Mouse (Mus musculus) MEL (cell line): Measurements from ENCODE around the gene Ap1b1. TPM values are rescaled to one million over a fixed set of nuclear protein-coding genes. Genes with fewer than 3 reads are reported as not detected.

Experiments used
- DNase-seq: peaks from one replicate; pipeline ENCODE4 v3.0.0; 2011; ENCODE audit warnings: low read depth, low spot score
- H3K27ac ChIP-seq: 2 replicates; pipeline ENCODE4 v1.5.1; 2012; ENCODE audit warnings: low read depth, mild to moderate bottlenecking, control low read depth, low read length, moderate library complexity; ENCODE audit not compliant: control insufficient read depth
- H3K27me3 ChIP-seq, 2 experiments: fragments of 150-350 bp in 1 of 2; sonication (generic) in 1 of 2; 2 replicates each; pipeline ENCODE4 v1.6.1; 2012; ENCODE audit warnings: low read length in 2 of 2, mild to moderate bottlenecking in 2 of 2, improper control_type of control experiment in 1 of 2, moderate library complexity in 1 of 2; ENCODE audit not compliant: insufficient read depth in 2 of 2, control insufficient read depth in 1 of 2
- H3K36me3 ChIP-seq, 2 experiments: 2 replicates each; pipeline ENCODE4 v1.6.1; 2012 to 2014; ENCODE audit warnings: low read length in 2 of 2, improper control_type of control experiment in 1 of 2, inconsistent platforms in 1 of 2, mild to moderate bottlenecking in 1 of 2; ENCODE audit not compliant: insufficient read depth in 2 of 2, control insufficient read depth in 1 of 2
- H3K4me1 ChIP-seq, 2 experiments: fragments of 150-350 bp in 1 of 2; sonication (generic) in 1 of 2; 2 replicates each; pipeline ENCODE4 v1.6.1; 2012; ENCODE audit warnings: low read length in 2 of 2, improper control_type of control experiment in 1 of 2, mild to moderate bottlenecking in 1 of 2; ENCODE audit not compliant: insufficient read depth in 2 of 2, control insufficient read depth in 1 of 2
- H3K4me3 ChIP-seq, 2 experiments: fragments of 150-350 bp in 1 of 2; sonication (generic) in 1 of 2; 2 replicates each; pipeline ENCODE4 v1.5.1; 2012; ENCODE audit warnings: low read depth in 2 of 2, low read length in 2 of 2, mild to moderate bottlenecking in 2 of 2, moderate library complexity in 2 of 2, control low read depth in 1 of 2, improper control_type of control experiment in 1 of 2; ENCODE audit not compliant: control insufficient read depth in 1 of 2, insufficient read depth in 1 of 2
- H3K79me2 ChIP-seq: 2 replicates; pipeline ENCODE4 v1.6.1; 2012; ENCODE audit warnings: mild to moderate bottlenecking, low read length, moderate library complexity; ENCODE audit not compliant: control insufficient read depth, poor library complexity, insufficient read depth
- H3K9ac ChIP-seq: 2 replicates; pipeline ENCODE4 v1.6.1; 2012; ENCODE audit warnings: low read depth, mild to moderate bottlenecking, control low read depth, low read length, moderate library complexity; ENCODE audit not compliant: control insufficient read depth, poor library complexity, severe bottlenecking
- H3K9me3 ChIP-seq: fragments of 150-350 bp; sonication (generic); replicated peaks from 2 replicates; pipeline ENCODE4 v1.6.1; 2012; ENCODE audit warnings: mild to moderate bottlenecking, low read length, improper control_type of control experiment, moderate library complexity; ENCODE audit not compliant: insufficient read depth
- BHLHE40 ChIP-seq: IDR thresholded peaks from 2 replicates; pipeline ENCODE4 v1.6.1; 2012; ENCODE audit warnings: low read depth, mild to moderate bottlenecking, inconsistent platforms, low read length, improper control_type of control experiment, borderline replicate concordance
- CHD1 ChIP-seq: IDR thresholded peaks from 2 replicates; pipeline ENCODE4 v1.6.1; 2012; ENCODE audit warnings: low read depth, mild to moderate bottlenecking, inconsistent platforms, low read length, improper control_type of control experiment
- CTCF ChIP-seq, 3 experiments: IDR thresholded peaks in 2 of 3; conservative IDR thresholded peaks in 1 of 3; 2 replicates each; pipeline ENCODE4 v1.5.1; 2011 to 2012; ENCODE audit warnings: low read length in 3 of 3, low read depth in 2 of 3, mild to moderate bottlenecking in 2 of 3, improper control_type of control experiment in 1 of 3, inconsistent platforms in 1 of 3, mixed read lengths in 1 of 3, moderate library complexity in 1 of 3; ENCODE audit not compliant: control insufficient read depth in 1 of 3, insufficient read depth in 1 of 3, poor library complexity in 1 of 3, severe bottlenecking in 1 of 3
- EP300 ChIP-seq, 2 experiments: IDR thresholded peaks; 2 replicates each; pipeline ENCODE4 v1.6.1; 2011; ENCODE audit warnings: improper control_type of control experiment in 2 of 2, low read length in 2 of 2, low read depth in 1 of 2, mild to moderate bottlenecking in 1 of 2
- ETS1 ChIP-seq: IDR thresholded peaks from 2 replicates; pipeline ENCODE4 v1.6.1; 2012; ENCODE audit warnings: low read depth, mild to moderate bottlenecking, inconsistent platforms, low read length, improper control_type of control experiment, moderate library complexity
- GABPA ChIP-seq: IDR thresholded peaks from 2 replicates; pipeline ENCODE4 v1.6.1; 2012; ENCODE audit warnings: low read depth, mild to moderate bottlenecking, inconsistent platforms, low read length, improper control_type of control experiment, moderate library complexity
- GATA1 ChIP-seq: IDR thresholded peaks from 2 replicates; pipeline ENCODE4 v1.6.1; 2011; ENCODE audit warnings: low read depth, low read length, improper control_type of control experiment
- JUND ChIP-seq: IDR thresholded peaks from 2 replicates; pipeline ENCODE4 v1.6.1; 2011; ENCODE audit warnings: low read depth, mild to moderate bottlenecking, improper control_type of control experiment, low read length
- MAFK ChIP-seq: IDR thresholded peaks from 2 replicates; pipeline ENCODE4 v1.6.1; 2011; ENCODE audit warnings: low read depth, mild to moderate bottlenecking, low read length, improper control_type of control experiment, borderline replicate concordance
- MAX ChIP-seq: IDR thresholded peaks from 2 replicates; pipeline ENCODE4 v1.6.1; 2011; ENCODE audit warnings: low read length, improper control_type of control experiment
- MEF2A ChIP-seq: IDR thresholded peaks from 2 replicates; pipeline ENCODE4 v1.6.1; 2014; ENCODE audit warnings: low read depth, mild to moderate bottlenecking, inconsistent platforms, low read length, improper control_type of control experiment; ENCODE audit not compliant: poor library complexity, insufficient replicate concordance, severe bottlenecking; ENCODE audit errors: extremely low read depth
- MXI1 ChIP-seq: IDR thresholded peaks from 2 replicates; pipeline ENCODE4 v1.6.1; 2011; ENCODE audit warnings: mild to moderate bottlenecking, low read depth, low read length, improper control_type of control experiment
- MYB ChIP-seq: IDR thresholded peaks from 2 replicates; pipeline ENCODE4 v1.6.1; 2011; ENCODE audit warnings: mild to moderate bottlenecking, low read depth, low read length, improper control_type of control experiment
- NELFE ChIP-seq: IDR thresholded peaks from 2 replicates; pipeline ENCODE4 v1.6.1; 2011; ENCODE audit warnings: low read depth, low read length, improper control_type of control experiment
- NRF1 ChIP-seq: IDR thresholded peaks from 2 replicates; pipeline ENCODE4 v1.6.1; 2014; ENCODE audit warnings: low read depth, mild to moderate bottlenecking, inconsistent platforms, low read length, improper control_type of control experiment, moderate library complexity; ENCODE audit not compliant: poor library complexity, insufficient read depth, severe bottlenecking
- POLR2A ChIP-seq, 2 experiments: IDR thresholded peaks; 2 replicates each; pipeline ENCODE4 v1.6.1; 2011 to 2012; ENCODE audit warnings: low read length in 2 of 2, mild to moderate bottlenecking in 2 of 2, control low read depth in 1 of 2, improper control_type of control experiment in 1 of 2, low read depth in 1 of 2, moderate library complexity in 1 of 2; ENCODE audit not compliant: control insufficient read depth in 1 of 2, insufficient read depth in 1 of 2, poor library complexity in 1 of 2
- POLR2AphosphoS2 ChIP-seq: IDR thresholded peaks from 2 replicates; pipeline ENCODE4 v1.6.1; 2011; ENCODE audit warnings: low read length, improper control_type of control experiment
- POLR2AphosphoS5 ChIP-seq: IDR thresholded peaks from 2 replicates; pipeline ENCODE4 v1.6.1; 2012; ENCODE audit warnings: low read depth, borderline replicate concordance, mild to moderate bottlenecking, inconsistent platforms, low read length, moderate library complexity, mixed read lengths
- RAD21 ChIP-seq: IDR thresholded peaks from 2 replicates; pipeline ENCODE4 v1.6.1; 2011; ENCODE audit warnings: mild to moderate bottlenecking, low read depth, low read length, improper control_type of control experiment
- SIN3A ChIP-seq: IDR thresholded peaks from 2 replicates; pipeline ENCODE4 v1.6.1; 2012; ENCODE audit warnings: low read length, improper control_type of control experiment, inconsistent platforms
- TBP ChIP-seq: IDR thresholded peaks from 2 replicates; pipeline ENCODE4 v1.8.0; 2011; ENCODE audit warnings: low read depth, low read length, improper control_type of control experiment
- TCF12 ChIP-seq: IDR thresholded peaks from 2 replicates; pipeline ENCODE4 v1.6.1; 2014; ENCODE audit warnings: low read depth, mild to moderate bottlenecking, inconsistent platforms, low read length, improper control_type of control experiment, moderate library complexity
- UBTF ChIP-seq: IDR thresholded peaks from 2 replicates; pipeline ENCODE4 v1.6.1; 2012; ENCODE audit warnings: low read depth, mild to moderate bottlenecking, inconsistent platforms, low read length, improper control_type of control experiment, moderate library complexity, borderline replicate concordance; ENCODE audit not compliant: insufficient read depth
- USF2 ChIP-seq, 2 experiments: IDR thresholded peaks; 2 replicates each; pipeline ENCODE4 v1.6.1; 2011 to 2012; ENCODE audit warnings: improper control_type of control experiment in 2 of 2, low read length in 2 of 2, borderline replicate concordance in 1 of 2, inconsistent platforms in 1 of 2, low read depth in 1 of 2, mild to moderate bottlenecking in 1 of 2; ENCODE audit not compliant: insufficient read depth in 1 of 2
- ZMIZ1 ChIP-seq: IDR thresholded peaks from 2 replicates; pipeline ENCODE4 v1.6.1; 2012; ENCODE audit warnings: low read depth, mild to moderate bottlenecking, inconsistent platforms, low read length, improper control_type of control experiment, moderate library complexity
- ZNF384 ChIP-seq: IDR thresholded peaks from 2 replicates; pipeline ENCODE4 v1.6.1; 2012; ENCODE audit warnings: low read depth, mild to moderate bottlenecking, inconsistent platforms, low read length, improper control_type of control experiment
- polyA plus RNA-seq, 2 experiments: library from polyadenylated mRNA; stranded (reverse) in 1 of 2; unstranded in 1 of 2; fragments of >175 nt in 1 of 2; fragments of >200 nt in 1 of 2; gene quantifications; 2 replicates each; pipeline versions ENCODE4 v1.2.1 to v1.2.4; 2012; ENCODE audit warnings: low replicate concordance in 2 of 2, low read depth in 1 of 2; ENCODE audit not compliant: insufficient read length in 2 of 2, insufficient read depth in 1 of 2, missing spikeins in 1 of 2
- total RNA-seq: library from RNA; depleted of rRNA; stranded (reverse); fragments of 300-350 nt; gene quantifications from 2 replicates; pipeline ENCODE4 v1.2.3, GENCODE M21; 2012

Ap1b1 gene
- total and polyA plus RNA-seq, 3 experiments = 60.1 to 79.3 TPM; not detected in 1

- no peaks in the 10 kb centered on the region for H3K27me3 ChIP-seq
- TF ChIP-seq CHD1 (no peak), MEF2A (no peak), GATA1 (no peak), USF2 (IDR thresholded peaks at IDR 0.05; ENCODE audit: borderline replicate concordance in 1 of 2, insufficient read depth in 1 of 2, low read depth in 1 of 2, low read length in 2 of 2) (no peak), MAX (no peak)
- peaks cover 24 to 48% of the 10 kb centered on the region in 2 experiments for H3K4me1 ChIP-seq
- peaks cover 19% of the 10 kb centered on the region for H3K79me2 ChIP-seq
- H3K9ac ChIP-seq = peak overlapping the region; percentile 91
- H3K9me3 ChIP-seq = no peaks in the 10 kb centered on the region
- DNase-seq = no peak
- H3K4me3 ChIP-seq = peak overlapping the region; percentile 92 to 95
- H3K36me3 ChIP-seq = peaks cover 0 to 46% of the 10 kb centered on the region in 2 experiments; a peak in 2 of 4 replicates
- no peak overlapping the region for H3K27ac ChIP-seq
Observed at GRCm38 (mm10) chr11:4987487-4987852, 846 bp downstream of the Ap1b1 start.

DNA sequence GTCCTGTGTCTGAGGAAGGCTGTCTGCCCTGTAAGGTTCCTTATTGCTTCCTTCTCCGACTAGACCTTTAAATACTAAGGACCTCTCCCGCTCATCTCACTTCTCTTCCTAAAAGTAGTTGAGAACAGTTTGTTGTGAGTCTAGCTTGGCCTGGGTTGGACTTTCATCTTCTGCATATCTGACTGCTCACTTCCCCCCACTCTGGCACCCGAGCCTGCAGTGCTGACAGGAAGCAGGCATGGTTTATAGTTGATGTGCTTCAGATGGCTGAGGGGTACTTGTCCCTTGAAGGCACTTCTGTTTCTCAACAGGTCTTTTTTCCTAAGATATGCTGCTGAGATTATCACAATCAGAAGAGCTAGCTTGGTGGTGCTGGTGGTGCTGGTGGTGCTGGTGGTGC is 2.6 kb downstream of the Ap1b1 start:
- H3K9ac ChIP-seq = no peak overlapping the region
- H3K4me1 ChIP-seq = peaks cover 19 to 37% of the 10 kb centered on the region in 2 experiments
- no peaks in the 10 kb centered on the region for H3K27me3 ChIP-seq
- no peaks in the 10 kb centered on the region for H3K9me3 ChIP-seq
- TF ChIP-seq GATA1 (0 out of 2 replicates have a peak, but pooled peaks have one; percentile 29), POLR2AphosphoS2 (no peak), EP300 (IDR thresholded peaks at IDR 0.05; ENCODE audit: low read depth in 1 of 2, low read length in 2 of 2) (peak in 1 of 2 experiments; percentile 29; a peak in 1 of 4 replicates), MXI1 (peak; percentile 67), NELFE (no peak), SIN3A (peak; percentile 39; the same call in 1 of the 2 replicates), ZNF384 (no peak), TCF12 (0 out of 2 replicates have a peak, but pooled peaks have one; percentile 27)
- TF ChIP-seq, all 39 proteins: peak for 5
- no peak overlapping the region for H3K4me3 ChIP-seq
- H3K27ac ChIP-seq = peak overlapping the region; percentile 2; the same call in 1 of the 2 replicates
- H3K36me3 ChIP-seq = peaks cover 0 to 36% of the 10 kb centered on the region in 2 experiments; a peak in 2 of 4 replicates
- peaks cover 20% of the 10 kb centered on the region for H3K79me2 ChIP-seq
- DNase-seq = peak; percentile 81

GRCm38 (mm10) chr11:4992471-4992870 is 5.8 kb downstream of the Ap1b1 start:
- no peaks in the 10 kb centered on the region for H3K9me3 ChIP-seq
- TF ChIP-seq ZMIZ1 (no peak), MAX (no peak), GATA1 (no peak), ETS1 (no peak), GABPA (no peak), POLR2AphosphoS5 (no peak), NRF1 (no peak), BHLHE40 (no peak), RAD21 (no peak), JUND (no peak), UBTF (no peak), TBP (no peak), CTCF (IDR thresholded peaks at IDR 0.05 in 2 of 3, conservative IDR thresholded peaks at IDR 0.05 in 1 of 3; ENCODE audit: control insufficient read depth in 1 of 3, insufficient read depth in 1 of 3, low read depth in 2 of 3, low read length in 3 of 3, poor library complexity in 1 of 3, severe bottlenecking in 1 of 3) (no peak), MYB (no peak), MAFK (no peak), POLR2A (IDR thresholded peaks at IDR 0.05; ENCODE audit: control insufficient read depth in 1 of 2, insufficient read depth in 1 of 2, low read depth in 1 of 2, low read length in 2 of 2, poor library complexity in 1 of 2) (no peak)
- H3K79me2 ChIP-seq = peaks cover 13% of the 10 kb centered on the region; the same call in 1 of the 2 replicates
- no peak overlapping the region for H3K27ac ChIP-seq
- H3K36me3 ChIP-seq = peaks cover 1 to 23% of the 10 kb centered on the region in 2 experiments; a peak in 3 of 4 replicates
- H3K4me3 ChIP-seq = no peak overlapping the region
- no peak for DNase-seq
- H3K27me3 ChIP-seq = no peaks in the 10 kb centered on the region
- peaks cover 6 to 24% of the 10 kb centered on the region in 2 experiments for H3K4me1 ChIP-seq
- no peak overlapping the region for H3K9ac ChIP-seq
